Mouse (Mus musculus) layer of hippocampus, adult 18-20 months (tissue): ENCODE measurements at regions not wholly inside any gene's neighbourhood (a gene's known extent, or its start where the extent isn't known, plus 50 kb on each side); places are given as distances from the start of the nearest gene placed in this dataset.
A peak's percentile ranks its signal among the peaks of the same experiment; 100 is the strongest.

ENCODE experiments used
- DNase-seq, 2 experiments: peaks; one replicate each; pipeline ENCODE4 v3.0.0; 2022; ENCODE audit warnings: low spot score in 2 of 2

GRCm38 (mm10) chr9:61527491-61528056 lies 155.4 kb downstream of the Tle3 start:
- DNase-seq: no peak

GRCm38 (mm10) chr9:61520136-61520535 lies 148.0 kb downstream of the Tle3 start:
- no peak for DNase-seq

GRCm38 (mm10) chr9:61517906-61518305 lies 145.7 kb downstream of the Tle3 start:
- DNase-seq: no peak

GRCm38 (mm10) chr9:61511436-61511835 lies 139.3 kb downstream of the Tle3 start:
- no peak for DNase-seq

- DNase-seq: peak; percentile 35 to 68
Observed at GRCm38 (mm10) chr9:61510217-61510893, 138.2 kb downstream of the Tle3 start.

GRCm38 (mm10) chr9:61509591-61510191 lies 137.5 kb downstream of the Tle3 start:
- no peak for DNase-seq

GRCm38 (mm10) chr9:61509091-61509490 lies 136.9 kb downstream of the Tle3 start:
- DNase-seq: no peak

GRCm38 (mm10) chr9:61500851-61501250 lies 128.7 kb downstream of the Tle3 start:
- DNase-seq: no peak

GRCm38 (mm10) chr9:61492896-61493295 lies 120.7 kb downstream of the Tle3 start:
- no peak for DNase-seq

GRCm38 (mm10) chr9:61491131-61491712 lies 119.1 kb downstream of the Tle3 start:
- no peak for DNase-seq

- DNase-seq: no peak
Observed at GRCm38 (mm10) chr9:61489983-61490382, 117.8 kb downstream of the Tle3 start.

- DNase-seq: no peak
Observed at GRCm38 (mm10) chr9:61489147-61489546, 117.0 kb downstream of the Tle3 start.

GRCm38 (mm10) chr9:61487824-61488223 lies 115.7 kb downstream of the Tle3 start:
- DNase-seq: no peak

GRCm38 (mm10) chr9:61487146-61487545 lies 115.0 kb downstream of the Tle3 start:
- DNase-seq: no peak

GRCm38 (mm10) chr9:61484391-61484790 lies 112.2 kb downstream of the Tle3 start:
- DNase-seq: no peak

GRCm38 (mm10) chr9:61479626-61480025 lies 107.5 kb downstream of the Tle3 start:
- DNase-seq: no peak

GRCm38 (mm10) chr9:61478862-61479261 lies 106.7 kb downstream of the Tle3 start:
- no peak for DNase-seq

- DNase-seq: no peak
Observed at GRCm38 (mm10) chr9:61476351-61476750, 104.2 kb downstream of the Tle3 start.

GRCm38 (mm10) chr9:61470815-61471505 lies 98.8 kb downstream of the Tle3 start:
- DNase-seq: no peak

- DNase-seq: no peak
Observed at GRCm38 (mm10) chr9:61468897-61469509, 96.8 kb downstream of the Tle3 start.

GRCm38 (mm10) chr9:61468368-61468848 lies 96.2 kb downstream of the Tle3 start:
- DNase-seq: peak in 1 of 2 experiments; percentile 20
